Mouse (Mus musculus): ENCODE measurements around the gene Clta.
"Not testable (repeated sequence)": the region's sequence is repeated elsewhere in the genome, so short reads cannot be mapped to it uniquely, and the experiment has no call there.

Gene Clta

GRCm38 (mm10) chr4:44028303-44029135 lies 24.3 kb downstream of the Clta start:
- peak in 1 of 2 experiments; percentile 10 for DNase-seq

GRCm38 (mm10) chr4:44029661-44030066 lies 25.4 kb downstream of the Clta start:
- DNase-seq: no peak

GRCm38 (mm10) chr4:44031521-44031920 lies 27.3 kb downstream of the Clta start:
- DNase-seq: no peak

GRCm38 (mm10) chr4:44036455-44036854 lies 32.2 kb downstream of the Clta start:
- no peak for DNase-seq

GRCm38 (mm10) chr4:44040802-44041201 lies 36.5 kb downstream of the Clta start:
- DNase-seq: no peak

GRCm38 (mm10) chr4:44042429-44042828 lies 38.2 kb downstream of the Clta start:
- DNase-seq: no peak

GRCm38 (mm10) chr4:44043182-44043581 lies 38.9 kb downstream of the Clta start:
- not testable (repeated sequence) for DNase-seq

GRCm38 (mm10) chr4:44044685-44045356 lies 40.6 kb downstream of the Clta start:
- DNase-seq: no peak

- no peak for DNase-seq
Observed at GRCm38 (mm10) chr4:44046066-44046465, 41.8 kb downstream of the Clta start.

GRCm38 (mm10) chr4:44049812-44050211 lies 45.6 kb downstream of the Clta start:
- no peak for DNase-seq

- DNase-seq: no peak
Observed at GRCm38 (mm10) chr4:44059674-44060073, 55.4 kb downstream of the Clta start.

- no peak for DNase-seq
Observed at GRCm38 (mm10) chr4:44062062-44062461, 57.8 kb downstream of the Clta start.

- no peak for DNase-seq
Observed at GRCm38 (mm10) chr4:44062816-44063215, 58.6 kb downstream of the Clta start.

- DNase-seq: peak; percentile 89
Observed at GRCm38 (mm10) chr4:44065355-44066025, 61.2 kb downstream of the Clta start.

GRCm38 (mm10) chr4:44066891-44067290 lies 62.6 kb downstream of the Clta start:
- DNase-seq: peak; percentile 36 to 66

- DNase-seq: peak in 1 of 2 experiments; percentile 74
Observed at GRCm38 (mm10) chr4:44068736-44069135, 64.5 kb downstream of the Clta start.

- DNase-seq: no peak
Observed at GRCm38 (mm10) chr4:44069411-44069810, 65.2 kb downstream of the Clta start.

- DNase-seq: no peak
Observed at GRCm38 (mm10) chr4:44070641-44071040, 66.4 kb downstream of the Clta start.

- DNase-seq: peak in 1 of 2 experiments; percentile 37
Observed at GRCm38 (mm10) chr4:44071741-44072145, 67.5 kb downstream of the Clta start.

- peak; percentile 93 to 96 for DNase-seq
Observed at GRCm38 (mm10) chr4:44072146-44072872, 68.1 kb downstream of the Clta start.

GRCm38 (mm10) chr4:44072873-44073441 lies 68.7 kb downstream of the Clta start:
- no peak for DNase-seq

- no peak for DNase-seq
Observed at GRCm38 (mm10) chr4:44073799-44074198, 69.5 kb downstream of the Clta start.

Measured in lung, adult 18-20 months (tissue).